Mouse (Mus musculus) myocyte (in vitro differentiated cells): ENCODE results near the gene Efna2.

ENCODE experiments used
- E2F4 ChIP-seq: IDR thresholded peaks from one replicate; pipeline ENCODE4 v1.6.1; 2011; ENCODE audit warnings: mild to moderate bottlenecking, control low read depth, moderate library complexity; ENCODE audit not compliant: insufficient read depth
- MAX ChIP-seq: IDR thresholded peaks from one replicate; pipeline ENCODE4 v1.6.1; 2011; ENCODE audit warnings: low read depth, mild to moderate bottlenecking, control low read depth
- MYOD1 ChIP-seq, 3 experiments: IDR thresholded peaks; one replicate each; pipeline ENCODE4 v1.6.1; 2011; ENCODE audit warnings: control low read depth in 2 of 3, low read depth in 2 of 3, mild to moderate bottlenecking in 2 of 3, moderate library complexity in 1 of 3; ENCODE audit not compliant: insufficient read length in 2 of 3, control insufficient read depth in 1 of 3
- MYOG ChIP-seq, 3 experiments: IDR thresholded peaks; one replicate each; pipeline ENCODE4 v1.6.1; 2011; ENCODE audit warnings: control low read depth in 2 of 3, low read depth in 2 of 3, mild to moderate bottlenecking in 2 of 3; ENCODE audit not compliant: insufficient read length in 2 of 3, control insufficient read depth in 1 of 3, insufficient read depth in 1 of 3
- POLR2A ChIP-seq: IDR thresholded peaks from one replicate; pipeline ENCODE4 v1.6.1; 2011; ENCODE audit warnings: low read depth, mild to moderate bottlenecking, control low read depth, moderate library complexity; ENCODE audit not compliant: insufficient read length
- POLR2AphosphoS2 ChIP-seq: IDR thresholded peaks from one replicate; pipeline ENCODE4 v1.6.1; 2011; ENCODE audit warnings: low read depth, control low read depth; ENCODE audit not compliant: insufficient read length
- REST ChIP-seq: IDR thresholded peaks from one replicate; pipeline ENCODE4 v1.6.1; 2011; ENCODE audit warnings: mild to moderate bottlenecking, control low read depth, moderate library complexity; ENCODE audit not compliant: insufficient read depth, insufficient read length
- SRF ChIP-seq: IDR thresholded peaks from one replicate; pipeline ENCODE4 v1.6.1; 2011; ENCODE audit warnings: low read depth; ENCODE audit not compliant: control insufficient read depth, insufficient read length
- TCF12 ChIP-seq: IDR thresholded peaks from one replicate; pipeline ENCODE4 v1.6.1; 2011; ENCODE audit warnings: mild to moderate bottlenecking, control low read depth; ENCODE audit not compliant: poor library complexity, insufficient read depth, severe bottlenecking
- TCF3 ChIP-seq: IDR thresholded peaks from one replicate; pipeline ENCODE4 v1.6.1; 2011; ENCODE audit warnings: low read depth, control low read depth; ENCODE audit not compliant: insufficient read length
- USF1 ChIP-seq: IDR thresholded peaks from one replicate; pipeline ENCODE4 v1.6.1; 2011; ENCODE audit warnings: low read depth, mild to moderate bottlenecking, control low read depth, moderate library complexity

DNA sequence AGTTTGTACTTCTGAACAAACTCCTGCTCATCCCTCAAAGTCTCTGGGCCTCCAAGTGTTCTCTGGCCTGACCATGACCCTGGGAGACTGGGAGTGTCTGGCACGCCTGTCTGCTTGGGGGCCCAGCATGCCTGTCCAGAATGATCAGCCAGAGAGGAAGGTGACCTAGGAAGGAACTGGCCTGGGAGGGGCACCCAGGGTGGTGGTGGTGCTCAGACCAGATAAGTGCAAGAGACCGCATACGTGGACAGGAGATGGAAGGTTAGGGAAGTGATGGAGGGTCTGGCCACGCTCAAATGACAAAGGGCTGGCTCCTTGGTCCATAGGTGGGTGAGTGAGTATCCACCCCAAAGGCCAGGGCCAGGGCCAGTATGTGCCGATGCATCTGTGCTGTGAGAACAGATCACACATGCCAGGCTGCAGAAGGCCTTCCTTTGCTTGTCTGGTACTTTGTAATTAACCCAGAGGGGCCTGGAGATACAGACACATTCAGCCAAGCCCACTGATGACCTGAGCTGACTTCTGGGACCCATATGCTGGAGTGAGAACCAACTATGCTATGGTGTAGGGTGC is 32.0 kb upstream of the Efna2 start:
- TF ChIP-seq POLR2A = no peak
- TF ChIP-seq REST = no peak
- TF ChIP-seq MYOD1 (IDR thresholded peaks at IDR 0.05; ENCODE audit: control insufficient read depth in 1 of 3, insufficient read length in 2 of 3, low read depth in 2 of 3) = no peak
- no peak for TF ChIP-seq TCF12
- no peak for TF ChIP-seq MAX
- TF ChIP-seq USF1 = no peak
- no peak for TF ChIP-seq E2F4
- no peak for TF ChIP-seq POLR2AphosphoS2
- no peak for TF ChIP-seq TCF3
- TF ChIP-seq MYOG (IDR thresholded peaks at IDR 0.05; ENCODE audit: control insufficient read depth in 1 of 3, insufficient read depth in 1 of 3, insufficient read length in 2 of 3, low read depth in 2 of 3) = no peak
- no peak for TF ChIP-seq SRF
